Mouse (Mus musculus) C2C12 (cell line): Measurements from ENCODE around the gene Cdk5rap2.

Source experiments
- CTCF ChIP-seq: IDR thresholded peaks from one replicate; pipeline ENCODE4 v1.5.1; 2011; ENCODE audit not compliant: control insufficient read depth, insufficient read depth, insufficient read length
- FOSL1 ChIP-seq: IDR thresholded peaks from one replicate; pipeline ENCODE4 v1.8.0; 2011; ENCODE audit warnings: mild to moderate bottlenecking, low read length; ENCODE audit not compliant: poor library complexity, insufficient read depth, severe bottlenecking
- MAX ChIP-seq: IDR thresholded peaks from one replicate; pipeline ENCODE4 v1.6.1; 2011; ENCODE audit warnings: mild to moderate bottlenecking, control low read depth
- MYOD1 ChIP-seq: IDR thresholded peaks from one replicate; pipeline ENCODE4 v1.6.1; 2011; ENCODE audit warnings: low read depth; ENCODE audit not compliant: control insufficient read depth, insufficient read length
- MYOG ChIP-seq: IDR thresholded peaks from one replicate; pipeline ENCODE4 v1.6.1; 2011; ENCODE audit not compliant: control insufficient read depth, insufficient read length; ENCODE audit errors: extremely low read depth
- USF1 ChIP-seq: IDR thresholded peaks from one replicate; pipeline ENCODE4 v1.6.1; 2011; ENCODE audit warnings: low read depth, mild to moderate bottlenecking, control low read depth, moderate library complexity

DNA sequence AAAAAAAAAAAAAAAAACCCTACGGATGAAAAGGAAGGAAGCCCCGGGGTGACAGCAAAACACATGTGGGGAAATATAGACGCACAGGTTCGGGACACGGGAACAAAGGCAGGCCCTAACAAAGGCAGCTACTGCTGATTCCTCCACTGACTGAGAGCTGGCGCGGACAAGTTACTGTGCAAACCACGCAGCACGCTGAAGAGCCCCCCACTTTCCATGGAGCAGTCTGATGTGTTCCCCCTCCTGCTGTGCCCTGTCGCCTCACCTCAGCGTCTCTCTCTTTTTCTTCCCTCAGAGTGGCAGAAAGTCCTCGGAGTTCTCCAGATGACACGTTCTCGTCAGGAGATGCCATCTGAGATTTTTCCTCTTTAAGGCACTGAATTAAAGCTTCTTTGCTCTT, 55.8 kb downstream of the Cdk5rap2 start:
- TF ChIP-seq CTCF, result no peak
- no peak for TF ChIP-seq USF1
- TF ChIP-seq MYOD1, result no peak
- no peak for TF ChIP-seq MAX
- no peak for TF ChIP-seq MYOG
- no peak for TF ChIP-seq FOSL1
